Mouse (Mus musculus): Measurements from ENCODE around the gene Kmt5b.

GRCm38 (mm10) chr19:3851979-3852681, 84.9 kb downstream of the Kmt5b start:
- TF ChIP-seq CTCF (IDR thresholded peaks at IDR 0.05; ENCODE audit: borderline replicate concordance, control insufficient read depth, extremely low read depth, insufficient read depth, low read length, poor library complexity) (no peak), POLR2A (IDR thresholded peaks at IDR 0.05; ENCODE audit: control insufficient read depth, extremely low read depth, insufficient read depth, low read length, poor library complexity) (no peak)
